Mouse (Mus musculus): ENCODE measurements around the gene Mea1. TPM values are rescaled to one million over a fixed set of nuclear protein-coding genes. Genes with fewer than 3 reads are reported as not detected.

The Mea1 gene
- 131 and 135 TPM in 2 replicates for polyA plus RNA-seq (2015; fragmentation: Nextera tagmentation; extraction: Ambion mirVana)

GRCm38 (mm10) chr17:46678416-46678815, at the start of gene Mea1:
Gene Mea1 (plus strand): TSS chr17:46678793.
- Histone ChIP-seq H3K9me3 (replicated peaks; ENCODE audit: low read length) (no peaks in the 10 kb centered on the region), H3K27me3 (ENCODE audit: insufficient read depth, low read length) (no peaks in the 10 kb centered on the region), H3K9ac (ENCODE audit: low read depth, low read length) (peak within 1 kb of the TSS; percentile 66; the same call in 1 of the 2 replicates), H3K4me1 (replicated peaks; ENCODE audit: insufficient read depth, low read length) (peaks cover 31% of the 10 kb centered on the region; the same call in 1 of the 2 replicates), H3K36me3 (ENCODE audit: insufficient read depth, low read length) (peaks cover 32% of the 10 kb centered on the region), H3K4me3 (replicated peaks; ENCODE audit: low read depth, low read length) (peak within 1 kb of the TSS; percentile 57), H3K4me2 (ENCODE audit: low read length) (peak within 1 kb of the TSS; percentile 73), H3K27ac (peak within 1 kb of the TSS; percentile 78; the same call in 1 of the 2 replicates)
- no peak for TF ChIP-seq CTCF (IDR thresholded peaks at IDR 0.05; ENCODE audit: low read depth)
- WGBS: 63% methylated on average over 8 of the region's 9 CpGs
- DNase-seq (ENCODE audit: low spot score) (no peak), ATAC-seq (replicated peaks; ENCODE audit: low FRiP score, low read depth) (no peak)

GRCm38 (mm10) chr17:46629685-46630441, 48.7 kb upstream of the Mea1 start:
- DNase-seq (ENCODE audit: low spot score) (peak; percentile 98), ATAC-seq (replicated peaks; ENCODE audit: low FRiP score, low read depth) (peak; percentile 85)
- Histone ChIP-seq H3K4me2 (ENCODE audit: low read length) (peak overlapping the region; percentile 80), H3K4me3 (replicated peaks; ENCODE audit: low read depth, low read length) (peak overlapping the region; percentile 91), H3K27me3 (ENCODE audit: insufficient read depth, low read length) (no peaks in the 10 kb centered on the region), H3K27ac (peak overlapping the region; percentile 97), H3K36me3 (ENCODE audit: insufficient read depth, low read length) (0 out of 2 replicates have a peak, but pooled peaks cover 9% of the 10 kb centered on the region), H3K9me3 (replicated peaks; ENCODE audit: low read length) (no peaks in the 10 kb centered on the region), H3K4me1 (replicated peaks; ENCODE audit: insufficient read depth, low read length) (peaks cover 25% of the 10 kb centered on the region), H3K9ac (ENCODE audit: low read depth, low read length) (peak overlapping the region; percentile 95; the same call in 1 of the 2 replicates)
- 12% methylated on average over 12 of the region's 12 CpGs for WGBS
- peak; percentile 19; the same call in 1 of the 2 replicates for TF ChIP-seq CTCF (IDR thresholded peaks at IDR 0.05; ENCODE audit: low read depth)

GRCm38 (mm10) chr17:46636831-46637523, 41.6 kb upstream of the Mea1 start:
- no peak overlapping the region for H3K27ac ChIP-seq
- peak; percentile 95 for DNase-seq (ENCODE audit: low spot score)
- no peaks in the 10 kb centered on the region for H3K4me1 ChIP-seq (replicated peaks; ENCODE audit: insufficient read depth, low read length)
- WGBS: 16% methylated on average over 15 of the region's 15 CpGs
- H3K27me3 ChIP-seq (ENCODE audit: insufficient read depth, low read length): no peaks in the 10 kb centered on the region
- no peaks in the 10 kb centered on the region for H3K9me3 ChIP-seq (replicated peaks; ENCODE audit: low read length)
- peak overlapping the region; percentile 29 for H3K4me2 ChIP-seq (ENCODE audit: low read length)
- peak; percentile 88 for TF ChIP-seq CTCF (IDR thresholded peaks at IDR 0.05; ENCODE audit: low read depth)
- H3K9ac ChIP-seq (ENCODE audit: low read depth, low read length): no peak overlapping the region
- H3K4me3 ChIP-seq (replicated peaks; ENCODE audit: low read depth, low read length): no peak overlapping the region
- peaks cover 33% of the 10 kb centered on the region for H3K36me3 ChIP-seq (ENCODE audit: insufficient read depth, low read length)
- peak; percentile 22; the same call in 1 of the 2 replicates for ATAC-seq (replicated peaks; ENCODE audit: low FRiP score, low read depth)

- Histone ChIP-seq H3K9me3 (replicated peaks; ENCODE audit: low read length) (no peaks in the 10 kb centered on the region), H3K36me3 (ENCODE audit: insufficient read depth, low read length) (peaks cover 30% of the 10 kb centered on the region), H3K27ac (no peak overlapping the region), H3K4me3 (replicated peaks; ENCODE audit: low read depth, low read length) (no peak overlapping the region), H3K9ac (ENCODE audit: low read depth, low read length) (no peak overlapping the region), H3K4me2 (ENCODE audit: low read length) (no peak overlapping the region), H3K27me3 (ENCODE audit: insufficient read depth, low read length) (no peaks in the 10 kb centered on the region), H3K4me1 (replicated peaks; ENCODE audit: insufficient read depth, low read length) (peaks cover 8% of the 10 kb centered on the region; the same call in 1 of the 2 replicates)
- no peak for TF ChIP-seq CTCF (IDR thresholded peaks at IDR 0.05; ENCODE audit: low read depth)
- WGBS: 56% methylated on average over 9 of the region's 9 CpGs
- DNase-seq (ENCODE audit: low spot score) (no peak), ATAC-seq (replicated peaks; ENCODE audit: low FRiP score, low read depth) (no peak)
These were observed 38.7 kb upstream of the Mea1 start for GRCm38 (mm10) chr17:46639929-46640328.

GRCm38 (mm10) chr17:46642060-46642459, 36.5 kb upstream of the Mea1 start:
- no peak for ATAC-seq (replicated peaks; ENCODE audit: low FRiP score, low read depth)
- Histone ChIP-seq H3K27ac (no peak overlapping the region), H3K4me2 (ENCODE audit: low read length) (no peak overlapping the region), H3K9me3 (replicated peaks; ENCODE audit: low read length) (no peaks in the 10 kb centered on the region), H3K27me3 (ENCODE audit: insufficient read depth, low read length) (no peaks in the 10 kb centered on the region), H3K4me1 (replicated peaks; ENCODE audit: insufficient read depth, low read length) (peaks cover 8% of the 10 kb centered on the region; the same call in 1 of the 2 replicates), H3K4me3 (replicated peaks; ENCODE audit: low read depth, low read length) (no peak overlapping the region), H3K36me3 (ENCODE audit: insufficient read depth, low read length) (peaks cover 22% of the 10 kb centered on the region; the same call in 1 of the 2 replicates), H3K9ac (ENCODE audit: low read depth, low read length) (no peak overlapping the region)
- 92% methylated on average over 17 of the region's 17 CpGs for WGBS
- TF ChIP-seq CTCF (IDR thresholded peaks at IDR 0.05; ENCODE audit: low read depth): no peak
- DNase-seq (ENCODE audit: low spot score): no peak

- H3K27me3 ChIP-seq (ENCODE audit: insufficient read depth, low read length): no peaks in the 10 kb centered on the region
- H3K36me3 ChIP-seq (ENCODE audit: insufficient read depth, low read length): peaks cover 31% of the 10 kb centered on the region
- peak overlapping the region; percentile 94 for H3K4me2 ChIP-seq (ENCODE audit: low read length)
- no peak for DNase-seq (ENCODE audit: low spot score)
- H3K9ac ChIP-seq (ENCODE audit: low read depth, low read length): peak overlapping the region; percentile 75; the same call in 1 of the 2 replicates
- no peak for TF ChIP-seq CTCF (IDR thresholded peaks at IDR 0.05; ENCODE audit: low read depth)
- H3K9me3 ChIP-seq (replicated peaks; ENCODE audit: low read length): no peaks in the 10 kb centered on the region
- peak overlapping the region; percentile 76 for H3K4me3 ChIP-seq (replicated peaks; ENCODE audit: low read depth, low read length)
- H3K27ac ChIP-seq: peak overlapping the region; percentile 86
- ATAC-seq (replicated peaks; ENCODE audit: low FRiP score, low read depth): no peak
- WGBS: 79% methylated on average over 12 of the region's 12 CpGs
- peaks cover 8% of the 10 kb centered on the region; the same call in 1 of the 2 replicates for H3K4me1 ChIP-seq (replicated peaks; ENCODE audit: insufficient read depth, low read length)
These were observed 34.3 kb upstream of the Mea1 start for GRCm38 (mm10) chr17:46644152-46644805.
